Mouse (Mus musculus) left cerebral cortex, adult 8-10 months (tissue): ENCODE measurements around the gene Zfp281. TPM values are rescaled to one million over a fixed set of nuclear protein-coding genes. Genes with fewer than 3 reads are reported as not detected.

ENCODE experiments used
- DNase-seq, 2 experiments: peaks; one replicate each; pipeline ENCODE4 v3.0.0; 2022; ENCODE audit warnings: low spot score in 2 of 2
- total RNA-seq, 4 experiments: library from RNA; stranded (reverse); gene quantifications; 2 replicates each; pipeline ENCODE4 v1.2.4; 2022

Gene Zfp281
- total RNA-seq: 10 to 100 TPM; 33.5 to 34.4 (median 33.7) TPM

GRCm38 (mm10) chr1:136624146-136625018 is at the start of gene Zfp281:
Zfp281 (plus strand) TSS chr1:136624901.
- peak; percentile 86 to 94 for DNase-seq

- DNase-seq: no peak
These were observed 46.6 kb upstream of the Zfp281 start for GRCm38 (mm10) chr1:136577890-136578663.

- DNase-seq: no peak
These were observed 45.3 kb upstream of the Zfp281 start for GRCm38 (mm10) chr1:136579360-136579759.

GRCm38 (mm10) chr1:136580266-136580665 is 44.4 kb upstream of the Zfp281 start:
- no peak for DNase-seq

- no peak for DNase-seq
These were observed 42.9 kb upstream of the Zfp281 start for GRCm38 (mm10) chr1:136581841-136582240.

- DNase-seq: no peak
These were observed 36.8 kb upstream of the Zfp281 start for GRCm38 (mm10) chr1:136587761-136588405.

GRCm38 (mm10) chr1:136588908-136589307 is 35.8 kb upstream of the Zfp281 start:
- DNase-seq: no peak

- DNase-seq: no peak
These were observed 32.0 kb upstream of the Zfp281 start for GRCm38 (mm10) chr1:136592741-136593140.

- no peak for DNase-seq
These were observed 30.4 kb upstream of the Zfp281 start for GRCm38 (mm10) chr1:136594235-136594850.

GRCm38 (mm10) chr1:136596821-136597220 is 27.9 kb upstream of the Zfp281 start:
- no peak for DNase-seq

GRCm38 (mm10) chr1:136598286-136598685 is 26.4 kb upstream of the Zfp281 start:
- no peak for DNase-seq

GRCm38 (mm10) chr1:136600067-136600466 is 24.6 kb upstream of the Zfp281 start:
- no peak for DNase-seq

- DNase-seq: no peak
These were observed 23.9 kb upstream of the Zfp281 start for GRCm38 (mm10) chr1:136600647-136601345.

- DNase-seq: no peak
These were observed 23.3 kb upstream of the Zfp281 start for GRCm38 (mm10) chr1:136601346-136601888.

GRCm38 (mm10) chr1:136602303-136602702 is 22.4 kb upstream of the Zfp281 start:
- DNase-seq: no peak

GRCm38 (mm10) chr1:136604190-136604589 is 20.5 kb upstream of the Zfp281 start:
- no peak for DNase-seq

- no peak for DNase-seq
These were observed 18.9 kb upstream of the Zfp281 start for GRCm38 (mm10) chr1:136605790-136606189.

GRCm38 (mm10) chr1:136606278-136606677 is 18.4 kb upstream of the Zfp281 start:
- no peak for DNase-seq

GRCm38 (mm10) chr1:136608339-136609261 is 16.1 kb upstream of the Zfp281 start:
- DNase-seq: no peak
